Mouse (Mus musculus): ENCODE measurements around the gene Mrtfa. TPM values are rescaled to one million over a fixed set of nuclear protein-coding genes. Genes with fewer than 3 reads are reported as not detected.

Gene Mrtfa
- polyA plus RNA-seq (2012; rRNA removed) (3.4 and 4.3 TPM in 2 replicates), polyA plus RNA-seq (2014; fragmentation: Nextera tagmentation; extraction: Ambion mirVana) (4.3 and 4.8 TPM in 2 replicates)

DNA sequence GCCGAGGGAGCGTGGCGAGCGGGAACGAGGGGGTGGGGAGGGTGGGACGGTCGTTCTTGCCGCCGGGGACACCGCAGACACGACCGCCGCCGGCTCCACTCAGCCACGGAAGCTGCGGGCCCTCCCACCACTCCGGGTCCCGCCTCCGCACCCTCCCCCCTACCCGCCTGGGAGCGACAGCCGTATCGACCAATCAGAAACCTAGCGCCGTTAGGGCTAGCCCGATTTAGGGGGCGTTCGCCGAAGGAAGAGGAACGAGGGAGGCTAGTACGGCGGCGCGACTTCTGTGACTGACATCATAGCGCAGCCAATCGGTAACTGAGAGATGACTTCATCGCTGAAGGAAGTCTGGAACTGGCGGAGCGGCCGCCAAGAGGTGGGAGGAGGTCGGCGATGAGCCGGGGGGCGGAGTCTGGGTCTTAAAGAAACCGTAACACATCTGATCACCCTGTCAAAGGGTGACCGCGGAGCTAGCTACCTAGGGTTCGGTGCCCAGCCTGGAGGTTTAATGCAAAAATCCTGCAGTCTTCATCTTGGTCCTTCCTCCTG, at the start of gene Mrtfa:
Gene Mrtfa, minus strand, starts transcription at position 128 of the 549 bp plus-strand sequence.
- H3K4me2 ChIP-seq (ENCODE audit: low read depth) = peak within 1 kb of the TSS; percentile 86
- DNase-seq (ENCODE audit: low read depth in 3 of 3, low spot score in 3 of 3) = peak; percentile 97 to 98 (median 98)
- no peaks in the 10 kb centered on the region for H3K36me3 ChIP-seq (replicated peaks; ENCODE audit: control insufficient read depth, insufficient read depth, low read depth)
- H3K9ac ChIP-seq (replicated peaks) = peak within 1 kb of the TSS; percentile 80
- H3K4me3 ChIP-seq (ENCODE audit: insufficient read depth in 1 of 2, low read depth in 2 of 2, low read length in 2 of 2) = peak within 1 kb of the TSS; percentile 81 to 82
- no peaks in the 10 kb centered on the region for H3K9me3 ChIP-seq (ENCODE audit: control insufficient read depth, low read length)
- ATAC-seq (ENCODE audit: insufficient read depth) = peak; percentile 99
- no peak within 1 kb of the TSS for H3K27ac ChIP-seq
- no peaks in the 10 kb centered on the region for H3K27me3 ChIP-seq (ENCODE audit: control insufficient read depth, insufficient read depth, low read length)
- no peak for TF ChIP-seq EP300 (IDR thresholded peaks at IDR 0.05; ENCODE audit: low read depth)
- TF ChIP-seq CTCF (IDR thresholded peaks at IDR 0.05; ENCODE audit: low read depth) = peak; percentile 16; the same call in 1 of the 2 replicates
- H3K4me1 ChIP-seq (replicated peaks; ENCODE audit: control insufficient read depth in 2 of 2, insufficient read depth in 2 of 2, low read length in 1 of 2) = peaks cover 4 to 7% of the 10 kb centered on the region in 2 experiments; a peak in 3 of 4 replicates
- WGBS (ENCODE audit: insufficient replicate concordance) = under 1% methylated on average over 48 of the region's 48 CpGs

DNA sequence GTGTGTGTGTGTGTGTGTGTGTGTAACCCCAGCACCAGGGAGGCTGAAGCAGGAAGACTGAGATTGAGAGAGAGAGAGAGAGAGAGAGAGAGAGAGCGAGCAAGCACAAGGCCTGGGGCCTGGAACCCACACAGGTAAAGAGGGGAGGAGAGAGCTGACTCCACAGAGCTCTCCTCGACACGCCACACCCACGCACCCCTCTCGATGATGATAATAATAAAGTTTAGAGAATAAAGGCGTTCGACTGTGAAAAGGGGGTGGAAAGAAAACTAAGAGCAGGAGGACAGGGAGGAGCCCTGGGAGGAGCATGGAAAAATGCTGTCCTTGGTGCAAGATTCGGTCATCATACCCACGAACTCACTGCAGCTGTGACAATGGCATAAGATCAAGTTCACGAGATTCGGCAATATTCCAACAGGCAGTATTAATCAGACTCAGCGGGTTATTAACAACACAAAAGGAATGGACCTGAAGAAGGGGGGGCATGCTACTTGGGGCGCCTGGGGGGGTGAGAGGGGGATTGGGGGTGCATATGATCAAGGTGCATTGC, 49.3 kb upstream of the Mrtfa start:
- ATAC-seq (ENCODE audit: insufficient read depth) = no peak
- no peaks in the 10 kb centered on the region for H3K9me3 ChIP-seq (ENCODE audit: control insufficient read depth, low read length)
- WGBS (ENCODE audit: insufficient replicate concordance) = 63% methylated on average over 13 of the region's 13 CpGs
- H3K36me3 ChIP-seq (replicated peaks; ENCODE audit: control insufficient read depth, insufficient read depth, low read depth) = no peaks in the 10 kb centered on the region
- no peak overlapping the region for H3K27ac ChIP-seq
- H3K9ac ChIP-seq (replicated peaks) = no peak overlapping the region
- no peak overlapping the region for H3K4me3 ChIP-seq (ENCODE audit: insufficient read depth in 1 of 2, low read depth in 2 of 2, low read length in 2 of 2)
- no peak for TF ChIP-seq CTCF (IDR thresholded peaks at IDR 0.05; ENCODE audit: low read depth)
- no peak for TF ChIP-seq EP300 (IDR thresholded peaks at IDR 0.05; ENCODE audit: low read depth)
- DNase-seq (ENCODE audit: low read depth in 3 of 3, low spot score in 3 of 3) = no peak
- no peak overlapping the region for H3K4me2 ChIP-seq (ENCODE audit: low read depth)
- H3K27me3 ChIP-seq (ENCODE audit: control insufficient read depth, insufficient read depth, low read length) = peaks cover 14% of the 10 kb centered on the region
- no peaks in the 10 kb centered on the region for H3K4me1 ChIP-seq (replicated peaks; ENCODE audit: control insufficient read depth in 2 of 2, insufficient read depth in 2 of 2, low read length in 1 of 2)

DNA sequence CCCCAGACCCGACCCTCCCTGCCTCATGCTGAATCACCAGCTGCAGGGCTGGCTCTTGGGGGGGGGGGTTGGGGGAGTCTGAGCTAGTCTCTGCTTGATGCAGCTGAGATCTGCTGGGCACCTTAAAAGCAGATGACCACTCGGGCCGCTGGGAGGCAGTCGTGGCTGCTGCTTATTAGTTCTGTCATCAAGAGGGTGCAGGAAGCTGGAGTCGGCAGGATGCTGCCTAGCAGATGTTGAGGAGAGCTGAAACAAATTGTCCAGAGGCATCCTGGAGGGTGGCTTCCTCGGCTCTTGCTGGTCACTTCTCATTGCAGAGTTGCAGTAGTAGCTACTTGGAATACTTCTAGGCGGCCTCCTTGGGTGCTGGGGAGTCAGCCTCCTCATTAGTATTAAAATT, 48.7 kb upstream of the Mrtfa start:
- DNase-seq (ENCODE audit: low read depth in 3 of 3, low spot score in 3 of 3) = no peak
- ATAC-seq (ENCODE audit: insufficient read depth) = no peak
- Histone ChIP-seq H3K4me1 (replicated peaks; ENCODE audit: control insufficient read depth in 2 of 2, insufficient read depth in 2 of 2, low read length in 1 of 2) (no peaks in the 10 kb centered on the region), H3K36me3 (replicated peaks; ENCODE audit: control insufficient read depth, insufficient read depth, low read depth) (no peaks in the 10 kb centered on the region), H3K4me2 (ENCODE audit: low read depth) (no peak overlapping the region), H3K4me3 (ENCODE audit: insufficient read depth in 1 of 2, low read depth in 2 of 2, low read length in 2 of 2) (no peak overlapping the region), H3K9me3 (ENCODE audit: control insufficient read depth, low read length) (no peaks in the 10 kb centered on the region), H3K27ac (no peak overlapping the region), H3K9ac (replicated peaks) (no peak overlapping the region), H3K27me3 (ENCODE audit: control insufficient read depth, insufficient read depth, low read length) (peaks cover 14% of the 10 kb centered on the region)
- WGBS (ENCODE audit: insufficient replicate concordance) = 19% methylated on average over 7 of the region's 7 CpGs
- TF ChIP-seq CTCF (IDR thresholded peaks at IDR 0.05; ENCODE audit: low read depth) (peak; percentile 44; the same call in 1 of the 2 replicates), EP300 (IDR thresholded peaks at IDR 0.05; ENCODE audit: low read depth) (no peak)

DNA sequence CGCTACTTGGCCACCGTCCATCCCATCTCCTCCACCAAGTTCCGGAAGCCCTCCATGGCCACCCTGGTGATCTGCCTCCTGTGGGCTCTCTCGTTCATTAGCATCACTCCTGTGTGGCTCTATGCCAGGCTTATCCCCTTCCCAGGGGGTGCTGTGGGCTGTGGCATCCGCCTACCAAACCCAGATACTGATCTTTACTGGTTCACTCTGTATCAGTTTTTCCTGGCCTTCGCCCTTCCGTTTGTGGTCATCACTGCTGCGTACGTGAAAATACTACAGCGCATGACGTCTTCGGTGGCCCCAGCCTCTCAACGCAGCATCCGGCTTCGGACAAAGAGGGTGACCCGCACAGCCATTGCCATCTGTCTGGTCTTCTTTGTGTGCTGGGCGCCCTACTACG, 46.9 kb upstream of the Mrtfa start:
- no peak for TF ChIP-seq CTCF (IDR thresholded peaks at IDR 0.05; ENCODE audit: low read depth)
- no peak for TF ChIP-seq EP300 (IDR thresholded peaks at IDR 0.05; ENCODE audit: low read depth)
- Histone ChIP-seq H3K9me3 (ENCODE audit: control insufficient read depth, low read length) (no peaks in the 10 kb centered on the region), H3K27me3 (ENCODE audit: control insufficient read depth, insufficient read depth, low read length) (peaks cover 14% of the 10 kb centered on the region), H3K4me1 (replicated peaks; ENCODE audit: control insufficient read depth in 2 of 2, insufficient read depth in 2 of 2, low read length in 1 of 2) (no peaks in the 10 kb centered on the region), H3K36me3 (replicated peaks; ENCODE audit: control insufficient read depth, insufficient read depth, low read depth) (no peaks in the 10 kb centered on the region), H3K27ac (no peak overlapping the region), H3K9ac (replicated peaks) (no peak overlapping the region), H3K4me2 (ENCODE audit: low read depth) (no peak overlapping the region), H3K4me3 (ENCODE audit: insufficient read depth in 1 of 2, low read depth in 2 of 2, low read length in 2 of 2) (no peak overlapping the region)
- WGBS (ENCODE audit: insufficient replicate concordance) = 71% methylated on average over 18 of the region's 18 CpGs
- DNase-seq (ENCODE audit: low read depth in 3 of 3, low spot score in 3 of 3) = no peak
- no peak for ATAC-seq (ENCODE audit: insufficient read depth)

DNA sequence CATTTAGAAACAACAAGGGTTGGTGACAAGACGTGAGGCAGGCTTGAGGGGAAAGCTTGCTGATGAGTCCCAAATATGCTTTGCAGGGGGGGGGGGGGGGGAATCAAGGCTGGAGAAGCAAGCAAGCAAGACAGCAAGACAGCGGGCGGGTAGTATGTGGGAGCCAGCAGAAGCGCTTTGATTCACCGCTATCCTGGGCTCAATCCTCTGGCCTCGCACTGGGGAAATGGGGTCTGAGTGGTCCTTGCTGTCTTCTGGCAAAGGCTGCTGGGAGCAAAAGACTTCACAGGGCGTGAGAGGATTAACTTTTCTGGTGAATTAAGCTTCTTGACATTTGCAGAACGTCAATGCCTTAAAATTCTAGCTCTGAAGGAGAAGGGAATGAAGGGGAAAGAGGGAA, 45.5 kb upstream of the Mrtfa start:
- Histone ChIP-seq H3K36me3 (replicated peaks; ENCODE audit: control insufficient read depth, insufficient read depth, low read depth) (no peaks in the 10 kb centered on the region), H3K4me1 (replicated peaks; ENCODE audit: control insufficient read depth in 2 of 2, insufficient read depth in 2 of 2, low read length in 1 of 2) (no peaks in the 10 kb centered on the region), H3K4me3 (ENCODE audit: insufficient read depth in 1 of 2, low read depth in 2 of 2, low read length in 2 of 2) (no peak overlapping the region; a peak in 1 of 4 replicates), H3K9me3 (ENCODE audit: control insufficient read depth, low read length) (no peaks in the 10 kb centered on the region), H3K27me3 (ENCODE audit: control insufficient read depth, insufficient read depth, low read length) (peaks cover 14% of the 10 kb centered on the region), H3K9ac (replicated peaks) (no peak overlapping the region), H3K4me2 (ENCODE audit: low read depth) (peak overlapping the region; percentile 48), H3K27ac (no peak overlapping the region)
- DNase-seq (ENCODE audit: low read depth in 3 of 3, low spot score in 3 of 3) (no peak), ATAC-seq (ENCODE audit: insufficient read depth) (no peak)
- WGBS (ENCODE audit: insufficient replicate concordance) = 8% methylated on average over 8 of the region's 8 CpGs
- TF ChIP-seq CTCF (IDR thresholded peaks at IDR 0.05; ENCODE audit: low read depth) (no peak), EP300 (IDR thresholded peaks at IDR 0.05; ENCODE audit: low read depth) (no peak)

Data from liver, embryonic 14.5 days (tissue).